Mouse (Mus musculus): ENCODE measurements around the gene Vmn2r120. TPM values are rescaled to one million over a fixed set of nuclear protein-coding genes. Genes with fewer than 3 reads are reported as not detected.
"Not testable (repeated sequence)": the region's sequence is repeated elsewhere in the genome, so short reads cannot be mapped to it uniquely, and the experiment has no call there.

The Vmn2r120 gene
- under 1 TPM in 1 of 2 experiments, not detected in 1; 0.03 TPM for total RNA-seq (2021)

- no peak for DNase-seq
- intact Hi-C loops (cut with DNase I), result no loop called here
Observed at GRCm38 (mm10) chr17:57545405-57545804, at the start of gene Vmn2r120. TSS of gene Vmn2r120 (minus strand) at chr17:57545505.

DNA sequence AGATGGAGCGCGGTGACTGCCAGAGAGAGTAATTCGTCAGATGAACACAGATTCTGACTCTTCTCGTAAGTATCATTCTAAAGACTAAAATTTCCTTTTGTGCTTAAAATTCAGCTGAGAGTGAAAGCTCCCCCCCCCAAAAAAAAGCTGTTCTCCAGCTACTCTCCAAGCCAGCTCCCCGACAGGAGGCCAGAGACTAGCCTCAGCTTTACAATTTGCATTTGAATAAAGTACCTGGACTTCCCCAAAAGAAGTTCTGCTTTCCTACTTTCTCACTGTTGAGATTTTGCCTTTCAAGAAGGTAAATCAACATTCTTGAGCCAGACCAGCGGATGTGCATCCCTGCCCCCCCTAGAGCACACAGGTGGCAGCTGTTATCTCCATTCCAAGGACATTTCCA, 42.0 kb upstream of the Vmn2r120 start:
- DNase-seq; intact Hi-C loops (cut with DNase I): not testable (repeated sequence)

DNA sequence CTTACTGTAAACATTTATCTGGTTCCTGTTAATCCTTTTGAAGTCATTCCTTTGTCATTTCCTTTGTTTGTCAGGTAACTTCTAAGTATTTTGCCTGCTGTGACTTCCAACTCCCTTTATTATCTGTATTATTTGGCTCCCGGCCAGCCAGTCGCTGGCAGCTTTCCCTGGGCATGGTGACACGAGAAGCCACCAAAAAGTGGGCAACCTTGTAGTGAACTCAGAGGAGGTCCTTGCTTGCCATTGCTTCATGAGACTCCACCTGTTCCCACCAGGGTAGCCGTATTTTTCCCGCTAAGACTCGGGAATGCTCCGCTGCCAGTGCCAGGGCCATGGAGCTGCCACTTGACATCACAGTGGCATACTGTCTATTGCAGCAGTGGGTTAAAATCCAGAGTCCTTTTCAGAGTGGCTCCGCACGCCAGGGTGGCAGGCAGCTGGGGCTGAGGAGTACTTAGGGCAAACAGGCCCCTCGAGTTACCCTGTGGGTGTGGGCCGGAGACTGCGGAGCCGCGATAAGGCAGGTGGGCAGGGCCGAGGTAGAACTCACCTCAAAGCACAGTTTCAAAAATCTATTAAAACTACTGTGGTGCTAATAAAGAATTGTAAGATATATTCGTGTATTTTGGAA, 28.9 kb upstream of the Vmn2r120 start:
- no peak for DNase-seq
- intact Hi-C loops (cut with DNase I), result no loop called here

Other genes with a start within 250 kb of the Vmn2r120 start
- gene Adgre1, start 186.8 kb downstream of the Vmn2r120 start, total RNA-seq (2021), result 10 to 100 TPM in 1 of 2 experiments, 1 to 10 TPM in 1; 7.1 to 14.5 TPM
- gene Gm21834, start 196.7 kb upstream of the Vmn2r120 start, total RNA-seq (2021), result not detected
- not detected for gene Cntnap5c, start 224.1 kb upstream of the Vmn2r120 start, total RNA-seq (2021)